In genomic region chr4:149806699-149807381, GRCm38 (mm10) we compare ENCODE assay signal across 8 mouse cellular contexts. TPM values are rescaled to one million over a fixed set of nuclear protein-coding genes. Genes with fewer than 3 reads are reported as not detected.
DNase-seq lines count a peak whose midpoint lies in the region; ATAC-seq and TF ChIP-seq lines count a peak whose summit lies in the region.

No protein-coding gene starts in this region.

- WGBS in heart, postnatal 0 days, result 49% methylated on average over 19 of the region's 19 CpGs
- 40% methylated on average over 19 of the region's 19 CpGs for WGBS in liver, embryonic 14.5 days (ENCODE audit: insufficient replicate concordance)
- WGBS in neural tube, embryonic 13.5 days, result 46% methylated on average over 19 of the region's 19 CpGs
- 48% methylated on average over 19 of the region's 19 CpGs for WGBS in stomach, postnatal 0 days

- H3K9me3 ChIP-seq in heart, postnatal 0 days (replicated peaks; ENCODE audit: control insufficient read depth, low read length), result no peaks in the 10 kb centered on the region
- H3K9me3 ChIP-seq in liver, embryonic 14.5 days (ENCODE audit: control insufficient read depth, low read length), result no peaks in the 10 kb centered on the region
- H3K9me3 ChIP-seq in neural tube, embryonic 13.5 days, result no peaks in the 10 kb centered on the region
- no peaks in the 10 kb centered on the region for H3K9me3 ChIP-seq in stomach, postnatal 0 days (ENCODE audit: control insufficient read depth, low read length)

- no peak overlapping the region for H3K4me3 ChIP-seq in heart, postnatal 0 days (ENCODE audit: low read depth, low read length)
- H3K4me3 ChIP-seq in liver, embryonic 14.5 days (ENCODE audit: insufficient read depth in 1 of 2, low read depth in 2 of 2, low read length in 2 of 2), result no peak overlapping the region
- H3K4me3 ChIP-seq in neural tube, embryonic 13.5 days, result no peak overlapping the region
- H3K4me3 ChIP-seq in stomach, postnatal 0 days (ENCODE audit: low read depth, low read length), result no peak overlapping the region

- TF ChIP-seq EP300 in heart, postnatal 0 days (IDR thresholded peaks at IDR 0.05; ENCODE audit: low read depth), result no peak
- no peak for TF ChIP-seq EP300 in liver, embryonic 14.5 days (IDR thresholded peaks at IDR 0.05; ENCODE audit: low read depth)
- TF ChIP-seq EP300 in stomach, postnatal 0 days (optimal IDR thresholded peaks at IDR 0.05), result no peak

- no peaks in the 10 kb centered on the region for H3K4me1 ChIP-seq in heart, postnatal 0 days (ENCODE audit: control insufficient read depth, insufficient read depth)
- H3K4me1 ChIP-seq in liver, embryonic 14.5 days (replicated peaks; ENCODE audit: control insufficient read depth in 2 of 2, insufficient read depth in 2 of 2, low read length in 1 of 2), result no peaks in the 10 kb centered on the region
- peaks cover 12% of the 10 kb centered on the region for H3K4me1 ChIP-seq in neural tube, embryonic 13.5 days (replicated peaks)
- H3K4me1 ChIP-seq in stomach, postnatal 0 days (replicated peaks; ENCODE audit: control insufficient read depth, insufficient read depth), result no peaks in the 10 kb centered on the region

- no peak overlapping the region for H3K9ac ChIP-seq in heart, postnatal 0 days (replicated peaks; ENCODE audit: low read depth, low read length)
- no peak overlapping the region for H3K9ac ChIP-seq in liver, embryonic 14.5 days (replicated peaks)
- H3K9ac ChIP-seq in neural tube, embryonic 13.5 days, result no peak overlapping the region
- H3K9ac ChIP-seq in stomach, postnatal 0 days (ENCODE audit: low read length), result no peak overlapping the region

- no peak overlapping the region for H3K27ac ChIP-seq in heart, postnatal 0 days (ENCODE audit: low read depth)
- no peak overlapping the region for H3K27ac ChIP-seq in liver, embryonic 14.5 days
- no peak overlapping the region for H3K27ac ChIP-seq in neural tube, embryonic 13.5 days (replicated peaks)
- H3K27ac ChIP-seq in stomach, postnatal 0 days (replicated peaks), result no peak overlapping the region

- no peak overlapping the region for H3K4me2 ChIP-seq in heart, postnatal 0 days (ENCODE audit: low read depth, low read length)
- no peak overlapping the region for H3K4me2 ChIP-seq in liver, embryonic 14.5 days (ENCODE audit: low read depth)
- H3K4me2 ChIP-seq in neural tube, embryonic 13.5 days, result no peak overlapping the region
- no peak overlapping the region for H3K4me2 ChIP-seq in stomach, postnatal 0 days (replicated peaks; ENCODE audit: low read depth)

- peak; percentile 91 for TF ChIP-seq CTCF in heart, postnatal 0 days (IDR thresholded peaks at IDR 0.05; ENCODE audit: low read depth)
- peak; percentile 93 for TF ChIP-seq CTCF in liver, embryonic 14.5 days (IDR thresholded peaks at IDR 0.05; ENCODE audit: low read depth)
- peak; percentile 96 for TF ChIP-seq CTCF in stomach, postnatal 0 days (IDR thresholded peaks at IDR 0.05; ENCODE audit: low read depth)

- H3K27me3 ChIP-seq in heart, postnatal 0 days (ENCODE audit: control insufficient read depth, insufficient read depth, low read length), result 0 out of 2 replicates have a peak, but pooled peaks cover 5% of the 10 kb centered on the region
- H3K27me3 ChIP-seq in liver, embryonic 14.5 days (ENCODE audit: control insufficient read depth, insufficient read depth, low read length), result 0 out of 2 replicates have a peak, but pooled peaks cover 3% of the 10 kb centered on the region
- peaks cover 22% of the 10 kb centered on the region for H3K27me3 ChIP-seq in neural tube, embryonic 13.5 days
- H3K27me3 ChIP-seq in stomach, postnatal 0 days (ENCODE audit: control insufficient read depth, insufficient read depth, low read length), result no peaks in the 10 kb centered on the region

- DNase-seq in brain, embryonic 18.5 days (ENCODE audit: low read depth, low spot score), result peak; percentile 73
- peak; percentile 86 for DNase-seq in heart, postnatal 0 days (ENCODE audit: low spot score)
- DNase-seq in kidney, postnatal 25 days, result peak; percentile 94 to 97
- DNase-seq in liver, embryonic 14.5 days (ENCODE audit: low read depth in 3 of 3, low spot score in 3 of 3), result peak; percentile 62 to 67 (median 62)
- DNase-seq in stomach, postnatal 0 days (ENCODE audit: low spot score), result peak; percentile 95

- peak; percentile 73 for ATAC-seq in CD4-positive, CD25-positive, alpha-beta regulatory T cell, adult 4 months
- peak; percentile 66 for ATAC-seq in erythroid progenitor cell, adult 5-6 weeks (replicated peaks; ENCODE audit: low FRiP score, poor library complexity, severe bottlenecking)
- peak; percentile 77 for ATAC-seq in heart, postnatal 0 days (ENCODE audit: insufficient read depth, low read depth)
- ATAC-seq in liver, embryonic 14.5 days (ENCODE audit: insufficient read depth), result 0 out of 2 replicates have a peak, but pooled peaks have one; percentile 33
- ATAC-seq in neural tube, embryonic 13.5 days (ENCODE audit: low read depth), result peak; percentile 92
- ATAC-seq in stomach, postnatal 0 days (ENCODE audit: low FRiP score, low TSS enrichment), result peak; percentile 82

- H3K36me3 ChIP-seq in heart, postnatal 0 days (replicated peaks; ENCODE audit: control insufficient read depth, insufficient read depth, low read length), result no peaks in the 10 kb centered on the region
- no peaks in the 10 kb centered on the region for H3K36me3 ChIP-seq in liver, embryonic 14.5 days (replicated peaks; ENCODE audit: control insufficient read depth, insufficient read depth, low read depth)
- H3K36me3 ChIP-seq in neural tube, embryonic 13.5 days, result no peaks in the 10 kb centered on the region
- H3K36me3 ChIP-seq in stomach, postnatal 0 days (ENCODE audit: control insufficient read depth, insufficient read depth, low read length), result no peaks in the 10 kb centered on the region

RNA-seq across cellular contexts. Expression of gene Slc25a33, which starts 32.8 kb away (rescaled TPM):
- 1 to 10 TPM; 4.6 to 5.7 TPM for polyA plus RNA-seq in CD4-positive, CD25-positive, alpha-beta regulatory T cell, adult 4 months (2017; shearing (Covaris generic))
- total RNA-seq in erythroid progenitor cell, adult 5-6 weeks (2015; ENCODE audit: low replicate concordance), result 1.1 TPM in 1 of 2 replicates, not detected in the other
- total RNA-seq in erythroid progenitor cell, adult 5-6 weeks (2017; ENCODE audit: low replicate concordance), result 0.64 TPM in 1 of 2 replicates, not detected in the other
- total RNA-seq in heart, postnatal 0 days (2014; rRNA removed; ENCODE audit: low replicate concordance), result 3.0 and 9.8 TPM in 2 replicates
- 13.3 and 15.1 TPM in 2 replicates for polyA plus RNA-seq in heart, postnatal 0 days (2015; fragmentation: Nextera tagmentation; extraction: Ambion mirVana)
- polyA plus RNA-seq in liver, embryonic 14.5 days (2012; rRNA removed), result 3.3 and 4.8 TPM in 2 replicates
- 7.8 and 9.8 TPM in 2 replicates for polyA plus RNA-seq in liver, embryonic 14.5 days (2014; fragmentation: Nextera tagmentation; extraction: Ambion mirVana)
- polyA plus RNA-seq in neural tube, embryonic 13.5 days (2015; fragmentation: Nextera tagmentation; extraction: Ambion mirVana), result 31.8 and 32.7 TPM in 2 replicates
- polyA plus RNA-seq in stomach, postnatal 0 days (2015; fragmentation: Nextera tagmentation; extraction: Ambion mirVana), result 21.7 and 22.4 TPM in 2 replicates

Comparison
In these comparisons a context has a peak if more than half of its experiments do, and no peak if none do; other contexts are left out.
1. ATAC-seq: peak in every context shown above with its lines; median percentile 92 in neural tube, embryonic 13.5 days; 82 in stomach, postnatal 0 days; 77 in heart, postnatal 0 days; 73 in CD4-positive, CD25-positive, alpha-beta regulatory T cell, adult 4 months; 66 in erythroid progenitor cell, adult 5-6 weeks; 33 in liver, embryonic 14.5 days.